Mouse (Mus musculus) G1E-ER4 (cell line): ENCODE data around the gene Klhl22. TPM values are rescaled to one million over a fixed set of nuclear protein-coding genes. Genes with fewer than 3 reads are reported as not detected.

ENCODE experiments used
- GATA1 ChIP-seq: IDR thresholded peaks from one replicate; pipeline ENCODE4 v1.8.0; 2012; ENCODE audit warnings: low read length, inconsistent platforms
- polyA plus RNA-seq: library from polyadenylated mRNA; stranded (reverse); fragments of >175 nt; gene quantifications from 2 replicates; pipeline ENCODE4 v1.2.3, GENCODE M21; 2012

Klhl22 gene
- polyA plus RNA-seq, 1 experiment = not detected

- TF ChIP-seq GATA1 = no peak
Measured at GRCm38 (mm10) chr16:17743279-17743678, 16.1 kb upstream of the Klhl22 start.

- no peak for TF ChIP-seq GATA1
Measured at GRCm38 (mm10) chr16:17744536-17744935, 14.9 kb upstream of the Klhl22 start.

- TF ChIP-seq GATA1 = no peak
Measured at GRCm38 (mm10) chr16:17745067-17745466, 14.4 kb upstream of the Klhl22 start.

GRCm38 (mm10) chr16:17753001-17753400 is 6.4 kb upstream of the Klhl22 start:
- no peak for TF ChIP-seq GATA1

GRCm38 (mm10) chr16:17753686-17754085 is 5.7 kb upstream of the Klhl22 start:
- TF ChIP-seq GATA1 = no peak

- no peak for TF ChIP-seq GATA1
Measured at GRCm38 (mm10) chr16:17757756-17758155, 1.7 kb upstream of the Klhl22 start.

GRCm38 (mm10) chr16:17758902-17759301 is 516 bp upstream of the Klhl22 start:
- TF ChIP-seq GATA1 = no peak

GRCm38 (mm10) chr16:17759813-17760321 is 449 bp downstream of the Klhl22 start:
- TF ChIP-seq GATA1 = no peak

GRCm38 (mm10) chr16:17760657-17761056 is 1.2 kb downstream of the Klhl22 start:
- no peak for TF ChIP-seq GATA1

GRCm38 (mm10) chr16:17761074-17761473 is 1.7 kb downstream of the Klhl22 start:
- no peak for TF ChIP-seq GATA1

GRCm38 (mm10) chr16:17764108-17764511 is 4.7 kb downstream of the Klhl22 start:
- TF ChIP-seq GATA1 = no peak

- TF ChIP-seq GATA1 = no peak
Measured at GRCm38 (mm10) chr16:17768834-17769233, 9.4 kb downstream of the Klhl22 start.

- no peak for TF ChIP-seq GATA1
Measured at GRCm38 (mm10) chr16:17771117-17771865, 11.9 kb downstream of the Klhl22 start.

GRCm38 (mm10) chr16:17776828-17777227 is 17.4 kb downstream of the Klhl22 start:
- TF ChIP-seq GATA1 = no peak

GRCm38 (mm10) chr16:17778223-17778622 is 18.8 kb downstream of the Klhl22 start:
- no peak for TF ChIP-seq GATA1

- no peak for TF ChIP-seq GATA1
Measured at GRCm38 (mm10) chr16:17779692-17780091, 20.3 kb downstream of the Klhl22 start.

GRCm38 (mm10) chr16:17785337-17785736 is 25.9 kb downstream of the Klhl22 start:
- no peak for TF ChIP-seq GATA1
